Mouse (Mus musculus) testis, adult 2 months (tissue): ENCODE results near the gene Ttc6. TPM values are rescaled to one million over a fixed set of nuclear protein-coding genes. Genes with fewer than 3 reads are reported as not detected.

Experiments used
- H3K27ac ChIP-seq: fragments of 200-500 bp; 2 replicates; pipeline ENCODE4 v1.5.1; 2012; ENCODE audit warnings: low read depth, low read length; ENCODE audit not compliant: control insufficient read depth, insufficient read depth
- H3K27me3 ChIP-seq: fragments of 200-500 bp; 2 replicates; pipeline ENCODE4 v1.6.1; 2012; ENCODE audit warnings: mild to moderate bottlenecking, low read length, moderate library complexity; ENCODE audit not compliant: control insufficient read depth, insufficient read depth
- H3K36me3 ChIP-seq: fragments of 200-500 bp; 2 replicates; pipeline ENCODE4 v1.6.1; 2012; ENCODE audit warnings: mild to moderate bottlenecking, low read length; ENCODE audit not compliant: control insufficient read depth, insufficient read depth
- H3K4me1 ChIP-seq: fragments of 200-500 bp; 2 replicates; pipeline ENCODE4 v1.6.1; 2012; ENCODE audit warnings: low read length; ENCODE audit not compliant: control insufficient read depth, insufficient read depth
- H3K4me3 ChIP-seq: fragments of 200-500 bp; 2 replicates; pipeline ENCODE4 v1.5.1; 2012; ENCODE audit warnings: low read depth, mild to moderate bottlenecking, low read length, moderate library complexity, mixed read lengths; ENCODE audit not compliant: control insufficient read depth
- CTCF ChIP-seq: fragments of 200-500 bp; IDR thresholded peaks from 2 replicates; pipeline ENCODE4 v1.5.1; 2012; ENCODE audit warnings: low read depth, mild to moderate bottlenecking, inconsistent platforms, low read length, moderate library complexity; ENCODE audit not compliant: control insufficient read depth, insufficient read depth, insufficient replicate concordance
- POLR2A ChIP-seq: fragments of 200-500 bp; IDR thresholded peaks from 2 replicates; pipeline ENCODE4 v1.6.1; 2012; ENCODE audit warnings: low read depth, mild to moderate bottlenecking, inconsistent platforms, low read length, moderate library complexity; ENCODE audit not compliant: control insufficient read depth
- polyA plus RNA-seq: library from polyadenylated mRNA; depleted of rRNA; stranded (reverse); fragments of >200 nt; gene quantifications from 2 replicates; pipeline ENCODE4 v1.2.3, GENCODE M21; 2012; rRNA removed

Gene Ttc6
- 28.9 and 32.9 TPM in 2 replicates for polyA plus RNA-seq

- H3K36me3 ChIP-seq, result no peaks in the 10 kb centered on the region
- H3K27ac ChIP-seq, result peak within 1 kb of the TSS; percentile 90
- TF ChIP-seq CTCF (no peak), POLR2A (peak; percentile 65; the same call in 1 of the 2 replicates)
- H3K4me1 ChIP-seq, result peaks cover 5% of the 10 kb centered on the region; the same call in 1 of the 2 replicates
- no peaks in the 10 kb centered on the region for H3K27me3 ChIP-seq
- H3K4me3 ChIP-seq, result peak within 1 kb of the TSS; percentile 92
Observed at GRCm38 (mm10) chr12:57563909-57564308, at the start of gene Ttc6. Gene Ttc6 (plus strand): TSS chr12:57564113.

GRCm38 (mm10) chr12:57514552-57514951, 49.4 kb upstream of the Ttc6 start:
- no peaks in the 10 kb centered on the region for H3K36me3 ChIP-seq
- H3K4me1 ChIP-seq, result no peaks in the 10 kb centered on the region; the same call in 1 of the 2 replicates
- H3K27ac ChIP-seq, result no peak overlapping the region
- no peak overlapping the region for H3K4me3 ChIP-seq
- H3K27me3 ChIP-seq, result no peaks in the 10 kb centered on the region
- TF ChIP-seq CTCF (no peak), POLR2A (no peak)

- Histone ChIP-seq H3K36me3 (no peaks in the 10 kb centered on the region), H3K4me1 (no peaks in the 10 kb centered on the region; the same call in 1 of the 2 replicates), H3K27ac (no peak overlapping the region), H3K27me3 (no peaks in the 10 kb centered on the region), H3K4me3 (no peak overlapping the region)
- TF ChIP-seq POLR2A, result no peak
- no peak for TF ChIP-seq CTCF
Observed at GRCm38 (mm10) chr12:57515702-57516377, 48.1 kb upstream of the Ttc6 start.

- Histone ChIP-seq H3K4me1 (no peaks in the 10 kb centered on the region), H3K4me3 (no peak overlapping the region), H3K27ac (no peak overlapping the region), H3K36me3 (no peaks in the 10 kb centered on the region), H3K27me3 (no peaks in the 10 kb centered on the region)
- TF ChIP-seq POLR2A (no peak), CTCF (no peak)
Observed at GRCm38 (mm10) chr12:57528335-57528734, 35.6 kb upstream of the Ttc6 start.

GRCm38 (mm10) chr12:57530474-57530873, 33.4 kb upstream of the Ttc6 start:
- H3K4me3 ChIP-seq, result no peak overlapping the region
- no peaks in the 10 kb centered on the region for H3K36me3 ChIP-seq
- TF ChIP-seq POLR2A (no peak), CTCF (no peak)
- H3K27ac ChIP-seq, result no peak overlapping the region
- H3K4me1 ChIP-seq, result peaks cover 5% of the 10 kb centered on the region
- peaks cover 3% of the 10 kb centered on the region; the same call in 1 of the 2 replicates for H3K27me3 ChIP-seq

GRCm38 (mm10) chr12:57534517-57534878, 29.4 kb upstream of the Ttc6 start:
- Histone ChIP-seq H3K27ac (no peak overlapping the region), H3K4me3 (no peak overlapping the region), H3K27me3 (peaks cover 22% of the 10 kb centered on the region), H3K36me3 (no peaks in the 10 kb centered on the region), H3K4me1 (peaks cover 12% of the 10 kb centered on the region)
- TF ChIP-seq CTCF (no peak), POLR2A (no peak)

- Histone ChIP-seq H3K36me3 (no peaks in the 10 kb centered on the region), H3K27me3 (peaks cover 26% of the 10 kb centered on the region), H3K4me3 (no peak overlapping the region), H3K27ac (no peak overlapping the region), H3K4me1 (peaks cover 12% of the 10 kb centered on the region)
- no peak for TF ChIP-seq CTCF
- TF ChIP-seq POLR2A, result no peak
Observed at GRCm38 (mm10) chr12:57534879-57535611, 28.9 kb upstream of the Ttc6 start.
